Mouse (Mus musculus): ENCODE measurements around the gene Dusp6. TPM values are rescaled to one million over a fixed set of nuclear protein-coding genes. Genes with fewer than 3 reads are reported as not detected.

The Dusp6 gene
- total RNA-seq, 1 experiment from 2014 or later, result 136 TPM

GRCm38 (mm10) chr10:99246797-99247508, 16.1 kb upstream of the Dusp6 start:
- no peak for DNase-seq

- no peak for DNase-seq
These were observed 12.2 kb upstream of the Dusp6 start for GRCm38 (mm10) chr10:99250874-99251281.

- DNase-seq, result no peak
These were observed 9.6 kb upstream of the Dusp6 start for GRCm38 (mm10) chr10:99253412-99253811.

- DNase-seq, result no peak
These were observed 7.0 kb upstream of the Dusp6 start for GRCm38 (mm10) chr10:99255830-99256570.

- no peak for DNase-seq
These were observed 5.5 kb upstream of the Dusp6 start for GRCm38 (mm10) chr10:99257531-99257930.

GRCm38 (mm10) chr10:99259840-99260239, 3.2 kb upstream of the Dusp6 start:
- no peak for DNase-seq

- DNase-seq, result no peak
These were observed 1.8 kb upstream of the Dusp6 start for GRCm38 (mm10) chr10:99261151-99261635.

- DNase-seq, result peak; percentile 88
These were observed 1.3 kb upstream of the Dusp6 start for GRCm38 (mm10) chr10:99261636-99262318.

- peak; percentile 37 for DNase-seq
These were observed 638 bp upstream of the Dusp6 start for GRCm38 (mm10) chr10:99262319-99262866.

GRCm38 (mm10) chr10:99263419-99264221, 589 bp downstream of the Dusp6 start:
- peak; percentile 39 for DNase-seq

- peak; percentile 36 for DNase-seq
These were observed 1.4 kb downstream of the Dusp6 start for GRCm38 (mm10) chr10:99264301-99265010.

GRCm38 (mm10) chr10:99265011-99265694, 2.1 kb downstream of the Dusp6 start:
- no peak for DNase-seq

GRCm38 (mm10) chr10:99266025-99266424, 3.0 kb downstream of the Dusp6 start:
- DNase-seq, result no peak

GRCm38 (mm10) chr10:99267621-99268020, 4.6 kb downstream of the Dusp6 start:
- no peak for DNase-seq

- peak; percentile 41 for DNase-seq
These were observed 5.6 kb downstream of the Dusp6 start for GRCm38 (mm10) chr10:99268421-99269300.

- peak; percentile 7 for DNase-seq
These were observed 6.3 kb downstream of the Dusp6 start for GRCm38 (mm10) chr10:99269301-99269701.

- DNase-seq, result no peak
These were observed 6.7 kb downstream of the Dusp6 start for GRCm38 (mm10) chr10:99269704-99270103.

- DNase-seq, result peak; percentile 65
These were observed 7.4 kb downstream of the Dusp6 start for GRCm38 (mm10) chr10:99270406-99270805.

- peak; percentile 53 for DNase-seq
These were observed 8.0 kb downstream of the Dusp6 start for GRCm38 (mm10) chr10:99271016-99271415.

Measured in adrenal gland, postnatal 25 days (tissue).